Mouse (Mus musculus) heart, embryonic 11.5 days (tissue): ENCODE measurements around the gene Vegfd. TPM values are rescaled to one million over a fixed set of nuclear protein-coding genes. Genes with fewer than 3 reads are reported as not detected.

Experiments
- ATAC-seq: fragments of 200-750 bp; cut with Nextera tagmentation; replicated peaks from 2 replicates; pipeline ENCODE4 v1.8.0; 2017; ENCODE audit warnings: moderate library complexity; ENCODE audit not compliant: insufficient number of reproducible peaks, low FRiP score, low TSS enrichment
- H3K27ac ChIP-seq: fragments of 300-500 bp; sonication (generic); 2 replicates; pipeline ENCODE4 v1.5.1; 2014; ENCODE audit warnings: mild to moderate bottlenecking, low read depth, low read length
- H3K27me3 ChIP-seq: fragments of 300-500 bp; sonication (generic); 2 replicates; pipeline ENCODE4 v1.6.1; 2014; ENCODE audit warnings: mild to moderate bottlenecking, low read length, mixed read lengths; ENCODE audit not compliant: control insufficient read depth, insufficient read depth
- H3K36me3 ChIP-seq: fragments of 300-500 bp; sonication (generic); 2 replicates; pipeline ENCODE4 v1.6.1; 2014; ENCODE audit warnings: mild to moderate bottlenecking, low read length, moderate library complexity, mixed read lengths; ENCODE audit not compliant: control insufficient read depth, insufficient read depth
- H3K4me1 ChIP-seq: fragments of 300-500 bp; sonication (generic); 2 replicates; pipeline ENCODE4 v1.6.1; 2014; ENCODE audit warnings: low read length; ENCODE audit not compliant: control insufficient read depth, insufficient read depth
- H3K4me2 ChIP-seq: fragments of 300-500 bp; sonication (generic); 2 replicates; pipeline ENCODE4 v1.6.1; 2014; ENCODE audit warnings: mild to moderate bottlenecking, moderate library complexity
- H3K4me3 ChIP-seq: fragments of 300-500 bp; sonication (generic); 2 replicates; pipeline ENCODE4 v1.5.1; 2014; ENCODE audit warnings: low read depth, low read length
- H3K9ac ChIP-seq: fragments of 300-500 bp; sonication (generic); 2 replicates; pipeline ENCODE4 v1.6.1; 2014; ENCODE audit warnings: mild to moderate bottlenecking, low read depth, low read length, moderate library complexity
- H3K9me3 ChIP-seq: fragments of 300-500 bp; sonication (generic); replicated peaks from 2 replicates; pipeline ENCODE4 v1.6.1; 2016; ENCODE audit warnings: low read length; ENCODE audit not compliant: control insufficient read depth
- WGBS: fragments of 180-500 bp; shearing (Covaris S2); extraction: QIAGEN DNeasy Blood & Tissue Kit; methylation state at CpG from one replicate; pipeline ENCODE4 v1.1.7; 2014; ENCODE audit not compliant: insufficient replicate concordance; 5-methylcytosine and 5-hydroxymethylcytosine counted together
- polyA plus RNA-seq: library from polyadenylated mRNA; unstranded; fragments of >200 nt; fragmentation: Nextera tagmentation; extraction: Ambion mirVana; gene quantifications from 2 replicates; pipeline ENCODE4 v1.2.1, GENCODE M21; 2014

The Vegfd gene
- polyA plus RNA-seq, result 2.1 and 3.3 TPM in 2 replicates

GRCm38 (mm10) chrX:164373081-164373480 lies at the start of gene Vegfd:
Vegfd (plus strand) TSS chrX:164373378.
- H3K4me2 ChIP-seq, result no peak within 1 kb of the TSS
- 17% methylated on average over 3 of the region's 3 CpGs for WGBS

GRCm38 (mm10) chrX:164323391-164323913 lies 49.7 kb upstream of the Vegfd start:
- H3K4me2 ChIP-seq, result no peak overlapping the region
- H3K9me3 ChIP-seq, result no peaks in the 10 kb centered on the region
- no peak overlapping the region for H3K4me3 ChIP-seq
- no peak overlapping the region for H3K27ac ChIP-seq
- ATAC-seq, result no peak
- no peaks in the 10 kb centered on the region for H3K36me3 ChIP-seq
- H3K4me1 ChIP-seq, result no peaks in the 10 kb centered on the region
- H3K9ac ChIP-seq, result no peak overlapping the region
- no peaks in the 10 kb centered on the region for H3K27me3 ChIP-seq
- WGBS, result 63% methylated on average over 4 of the region's 4 CpGs

More at GRCm38 (mm10) chrX:164373081-164373480, at the start of gene Vegfd:
- Histone ChIP-seq H3K9ac (no peak within 1 kb of the TSS), H3K27me3 (no peaks in the 10 kb centered on the region), H3K27ac (no peak within 1 kb of the TSS), H3K4me1 (no peaks in the 10 kb centered on the region), H3K36me3 (no peaks in the 10 kb centered on the region), H3K9me3 (no peaks in the 10 kb centered on the region), H3K4me3 (no peak within 1 kb of the TSS)
- no peak for ATAC-seq

GRCm38 (mm10) chrX:164330351-164330750 lies 42.8 kb upstream of the Vegfd start:
- ATAC-seq, result no peak
- H3K9me3 ChIP-seq, result no peaks in the 10 kb centered on the region
- H3K27me3 ChIP-seq, result no peaks in the 10 kb centered on the region
- H3K27ac ChIP-seq, result no peak overlapping the region
- H3K4me2 ChIP-seq, result no peak overlapping the region
- no peaks in the 10 kb centered on the region for H3K36me3 ChIP-seq
- 90% methylated on average over 2 of the region's 2 CpGs for WGBS
- no peak overlapping the region for H3K9ac ChIP-seq
- H3K4me1 ChIP-seq, result no peaks in the 10 kb centered on the region
- no peak overlapping the region for H3K4me3 ChIP-seq

- H3K4me3 ChIP-seq, result no peak overlapping the region
- WGBS, result 61% methylated on average over 3 of the region's 3 CpGs
- ATAC-seq, result no peak
- H3K4me2 ChIP-seq, result no peak overlapping the region
- H3K36me3 ChIP-seq, result no peaks in the 10 kb centered on the region
- no peaks in the 10 kb centered on the region for H3K4me1 ChIP-seq
- H3K27me3 ChIP-seq, result no peaks in the 10 kb centered on the region
- H3K9me3 ChIP-seq, result no peaks in the 10 kb centered on the region
- H3K9ac ChIP-seq, result no peak overlapping the region
- H3K27ac ChIP-seq, result no peak overlapping the region
These were observed 42.4 kb upstream of the Vegfd start for GRCm38 (mm10) chrX:164330766-164331165.

GRCm38 (mm10) chrX:164338591-164338990 lies 34.6 kb upstream of the Vegfd start:
- Histone ChIP-seq H3K36me3 (no peaks in the 10 kb centered on the region), H3K27ac (no peak overlapping the region), H3K4me3 (no peak overlapping the region), H3K4me2 (no peak overlapping the region), H3K9me3 (no peaks in the 10 kb centered on the region), H3K4me1 (no peaks in the 10 kb centered on the region), H3K27me3 (no peaks in the 10 kb centered on the region), H3K9ac (no peak overlapping the region)
- WGBS, result 86% methylated on average over 4 of the region's 4 CpGs
- no peak for ATAC-seq

- WGBS, result 79% methylated on average over 4 of the region's 4 CpGs
- H3K4me3 ChIP-seq, result no peak overlapping the region
- ATAC-seq, result no peak
- no peaks in the 10 kb centered on the region for H3K27me3 ChIP-seq
- H3K9me3 ChIP-seq, result no peaks in the 10 kb centered on the region
- H3K4me2 ChIP-seq, result no peak overlapping the region
- no peaks in the 10 kb centered on the region for H3K4me1 ChIP-seq
- no peak overlapping the region for H3K9ac ChIP-seq
- no peaks in the 10 kb centered on the region for H3K36me3 ChIP-seq
- no peak overlapping the region for H3K27ac ChIP-seq
These were observed 27.7 kb upstream of the Vegfd start for GRCm38 (mm10) chrX:164345359-164345938.

GRCm38 (mm10) chrX:164348937-164349336 lies 24.2 kb upstream of the Vegfd start:
- Histone ChIP-seq H3K9me3 (no peaks in the 10 kb centered on the region), H3K4me1 (no peaks in the 10 kb centered on the region), H3K27me3 (no peaks in the 10 kb centered on the region), H3K4me2 (no peak overlapping the region), H3K9ac (no peak overlapping the region), H3K4me3 (no peak overlapping the region), H3K27ac (no peak overlapping the region), H3K36me3 (no peaks in the 10 kb centered on the region)
- ATAC-seq, result no peak
- 64% methylated on average over 3 of the region's 3 CpGs for WGBS

GRCm38 (mm10) chrX:164365153-164365865 lies 7.9 kb upstream of the Vegfd start:
- no peaks in the 10 kb centered on the region for H3K36me3 ChIP-seq
- H3K4me1 ChIP-seq, result no peaks in the 10 kb centered on the region
- no peak overlapping the region for H3K27ac ChIP-seq
- ATAC-seq, result no peak
- H3K27me3 ChIP-seq, result no peaks in the 10 kb centered on the region
- no peak overlapping the region for H3K4me3 ChIP-seq
- H3K9me3 ChIP-seq, result no peaks in the 10 kb centered on the region
- no peak overlapping the region for H3K9ac ChIP-seq
- 84% methylated on average over 4 of the region's 4 CpGs for WGBS
- H3K4me2 ChIP-seq, result no peak overlapping the region
